Mouse (Mus musculus): ENCODE results near the gene Exoc4. TPM values are rescaled to one million over a fixed set of nuclear protein-coding genes. Genes with fewer than 3 reads are reported as not detected.

The Exoc4 gene
- polyA plus RNA-seq, 1 experiment from 2014 or later: 39.2 TPM

- H3K9me3 ChIP-seq: 0 out of 2 replicates have a peak, but pooled peaks cover 6% of the 10 kb centered on the region
- no peak for DNase-seq (ENCODE audit: extremely low spot score, low spot score)
These were observed 664.6 kb downstream of the Exoc4 start for GRCm38 (mm10) chr6:33913486-33913885.

GRCm38 (mm10) chr6:33913964-33914363 is 665.1 kb downstream of the Exoc4 start:
- 94% methylated on average over 4 of the region's 4 CpGs for WGBS
- H3K4me3 ChIP-seq: no peak overlapping the region
- peaks cover 16% of the 10 kb centered on the region for H3K4me1 ChIP-seq
- H3K36me3 ChIP-seq (replicated peaks): no peaks in the 10 kb centered on the region
- DNase-seq (ENCODE audit: extremely low spot score, low spot score): no peak
- 0 out of 2 replicates have a peak, but pooled peaks cover 6% of the 10 kb centered on the region for H3K9me3 ChIP-seq
- no peaks in the 10 kb centered on the region for H3K27me3 ChIP-seq (ENCODE audit: poor library complexity, severe bottlenecking)
- no peak overlapping the region for H3K27ac ChIP-seq

More at GRCm38 (mm10) chr6:33913486-33913885, 664.6 kb downstream of the Exoc4 start:
- no peaks in the 10 kb centered on the region for H3K27me3 ChIP-seq (ENCODE audit: poor library complexity, severe bottlenecking)
- no peak overlapping the region for H3K4me3 ChIP-seq
- no peak overlapping the region for H3K27ac ChIP-seq
- no peaks in the 10 kb centered on the region for H3K36me3 ChIP-seq (replicated peaks)
- 65% methylated on average over 8 of the region's 8 CpGs for WGBS
- peaks cover 16% of the 10 kb centered on the region for H3K4me1 ChIP-seq

DNA sequence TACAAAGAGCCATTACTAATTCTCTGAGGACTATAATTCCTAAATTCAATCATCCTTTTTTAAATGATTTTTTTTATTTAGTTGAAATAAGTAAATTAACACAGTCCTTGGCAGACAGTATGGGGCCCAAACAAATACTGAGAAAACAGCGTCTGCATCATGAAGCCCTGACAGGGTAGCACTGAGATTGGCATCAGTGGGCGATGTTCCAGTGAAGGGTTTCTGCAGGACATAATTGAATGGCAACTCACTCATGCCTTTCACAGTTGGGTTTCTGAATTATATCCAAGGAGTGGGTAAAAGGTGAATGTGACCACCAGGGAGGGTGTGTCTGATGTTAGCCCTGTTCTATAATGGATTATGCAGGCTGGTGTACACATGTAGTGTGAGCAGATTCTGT is 674.7 kb downstream of the Exoc4 start:
- H3K27me3 ChIP-seq (ENCODE audit: poor library complexity, severe bottlenecking): no peaks in the 10 kb centered on the region
- no peaks in the 10 kb centered on the region for H3K4me1 ChIP-seq
- no peak overlapping the region for H3K4me3 ChIP-seq
- H3K27ac ChIP-seq: no peak overlapping the region
- no peak for DNase-seq (ENCODE audit: extremely low spot score, low spot score)
- H3K9me3 ChIP-seq: no peaks in the 10 kb centered on the region
- 85% methylated on average over 2 of the region's 2 CpGs for WGBS
- H3K36me3 ChIP-seq (replicated peaks): no peaks in the 10 kb centered on the region

DNA sequence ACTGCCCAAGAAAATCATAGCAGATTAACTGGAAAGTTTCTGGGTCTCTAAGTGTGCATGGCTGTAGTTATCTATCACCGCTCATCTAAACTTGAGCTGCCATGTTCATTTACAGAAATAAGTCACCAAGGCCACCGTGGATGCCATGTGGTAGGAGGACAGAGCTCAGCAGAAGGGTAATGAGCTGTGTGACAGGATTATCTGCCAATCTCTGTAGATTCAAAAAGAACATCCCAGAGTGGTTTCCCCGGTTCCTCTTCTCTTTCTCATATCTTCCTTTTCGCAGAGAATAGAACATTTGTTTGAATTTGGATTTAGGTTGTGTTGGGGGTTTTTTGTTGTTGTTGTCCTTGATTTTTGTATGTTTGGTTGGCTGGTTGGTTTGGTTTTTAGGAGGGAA is 676.0 kb downstream of the Exoc4 start:
- WGBS: 79% methylated on average over 4 of the region's 4 CpGs
- no peak overlapping the region for H3K27ac ChIP-seq
- peaks cover 9% of the 10 kb centered on the region for H3K4me1 ChIP-seq
- DNase-seq (ENCODE audit: extremely low spot score, low spot score): no peak
- no peaks in the 10 kb centered on the region for H3K27me3 ChIP-seq (ENCODE audit: poor library complexity, severe bottlenecking)
- H3K9me3 ChIP-seq: no peaks in the 10 kb centered on the region
- H3K36me3 ChIP-seq (replicated peaks): no peaks in the 10 kb centered on the region
- H3K4me3 ChIP-seq: no peak overlapping the region

- DNase-seq (ENCODE audit: extremely low spot score, low spot score): peak; percentile 78
- Histone ChIP-seq H3K4me3 (no peak overlapping the region), H3K9me3 (no peaks in the 10 kb centered on the region), H3K4me1 (peaks cover 24% of the 10 kb centered on the region), H3K27me3 (ENCODE audit: poor library complexity, severe bottlenecking) (no peaks in the 10 kb centered on the region), H3K36me3 (replicated peaks) (no peaks in the 10 kb centered on the region), H3K27ac (peak overlapping the region; percentile 51; the same call in 1 of the 2 replicates)
- WGBS: 33% methylated on average over 13 of the region's 13 CpGs
These were observed 680.6 kb downstream of the Exoc4 start for GRCm38 (mm10) chr6:33929342-33930086.

DNA sequence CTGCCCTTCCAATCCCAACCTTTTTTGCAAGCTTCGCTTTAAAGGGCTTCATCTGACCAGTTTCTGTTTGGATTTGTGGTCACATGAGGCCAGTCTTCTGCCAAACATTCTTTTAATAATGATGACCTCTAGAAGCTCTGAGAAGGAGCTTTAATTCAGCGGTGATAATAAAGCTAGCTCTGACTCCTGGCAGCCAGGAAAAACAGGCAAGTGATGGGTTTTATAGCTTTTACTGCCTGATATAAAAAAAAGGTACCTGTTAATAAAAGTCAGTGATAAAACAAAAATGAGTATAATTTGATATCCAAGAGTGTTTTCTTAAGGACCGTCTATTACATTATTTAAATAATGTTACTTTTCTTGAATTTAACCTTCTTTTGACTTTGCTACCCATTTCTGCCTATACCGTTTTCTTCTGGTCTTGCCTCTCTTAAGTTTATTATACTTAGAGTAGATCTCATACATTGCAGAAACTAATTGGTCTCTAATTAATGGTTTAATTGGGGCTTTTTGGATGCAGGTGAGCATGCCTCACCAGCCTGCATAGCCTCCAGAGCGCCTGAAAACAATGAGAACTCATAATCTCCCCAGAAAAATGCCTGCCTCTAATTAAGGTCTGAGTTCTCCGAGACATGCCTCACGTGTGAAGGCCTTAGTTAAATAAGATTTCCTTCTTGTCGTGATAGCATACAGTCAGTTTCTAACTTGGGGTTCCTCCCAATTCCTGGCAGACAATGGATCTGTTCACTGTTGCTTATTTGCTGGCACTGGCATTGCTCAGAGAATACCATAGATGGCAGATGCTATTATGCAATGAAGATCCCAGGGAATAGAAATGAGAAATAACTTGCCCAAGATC is 681.4 kb downstream of the Exoc4 start:
- 57% methylated on average over 8 of the region's 8 CpGs for WGBS
- no peak for DNase-seq (ENCODE audit: extremely low spot score, low spot score)
- Histone ChIP-seq H3K4me1 (peaks cover 28% of the 10 kb centered on the region), H3K4me3 (no peak overlapping the region), H3K9me3 (no peaks in the 10 kb centered on the region), H3K36me3 (replicated peaks) (no peaks in the 10 kb centered on the region), H3K27ac (peak overlapping the region; percentile 27; the same call in 1 of the 2 replicates), H3K27me3 (ENCODE audit: poor library complexity, severe bottlenecking) (no peaks in the 10 kb centered on the region)

GRCm38 (mm10) chr6:33937906-33938305 is 689.0 kb downstream of the Exoc4 start:
- no peaks in the 10 kb centered on the region for H3K27me3 ChIP-seq (ENCODE audit: poor library complexity, severe bottlenecking)
- no peak overlapping the region for H3K27ac ChIP-seq
- no peaks in the 10 kb centered on the region for H3K36me3 ChIP-seq (replicated peaks)
- 92% methylated on average over 4 of the region's 4 CpGs for WGBS
- no peak overlapping the region for H3K4me3 ChIP-seq
- H3K9me3 ChIP-seq: no peaks in the 10 kb centered on the region; the same call in 1 of the 2 replicates
- H3K4me1 ChIP-seq: peaks cover 19% of the 10 kb centered on the region
- no peak for DNase-seq (ENCODE audit: extremely low spot score, low spot score)

DNA sequence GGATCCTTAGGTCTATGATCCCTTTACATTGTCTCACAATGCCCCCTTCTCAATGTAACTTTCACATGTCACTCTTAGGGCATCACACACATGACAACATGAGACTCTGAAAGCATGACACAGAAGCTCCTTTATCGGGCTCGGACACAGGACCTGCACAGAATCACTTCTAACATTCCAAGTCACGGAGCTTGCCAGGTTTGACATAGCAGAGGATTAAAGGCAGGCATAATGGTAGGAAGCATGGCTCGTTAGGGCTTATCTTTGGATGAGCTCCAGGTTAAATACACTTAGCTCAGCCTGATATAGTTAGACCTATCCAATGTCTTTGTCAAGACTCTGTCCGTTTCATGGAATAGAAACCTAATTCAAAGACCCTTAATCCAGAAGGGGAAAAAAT is 690.3 kb downstream of the Exoc4 start:
- no peak overlapping the region for H3K27ac ChIP-seq
- H3K27me3 ChIP-seq (ENCODE audit: poor library complexity, severe bottlenecking): no peaks in the 10 kb centered on the region
- no peaks in the 10 kb centered on the region for H3K36me3 ChIP-seq (replicated peaks)
- no peak overlapping the region for H3K4me3 ChIP-seq
- H3K9me3 ChIP-seq: no peaks in the 10 kb centered on the region; the same call in 1 of the 2 replicates
- no peak for DNase-seq (ENCODE audit: extremely low spot score, low spot score)
- 75% methylated on average over 5 of the region's 5 CpGs for WGBS
- peaks cover 19% of the 10 kb centered on the region for H3K4me1 ChIP-seq

DNA sequence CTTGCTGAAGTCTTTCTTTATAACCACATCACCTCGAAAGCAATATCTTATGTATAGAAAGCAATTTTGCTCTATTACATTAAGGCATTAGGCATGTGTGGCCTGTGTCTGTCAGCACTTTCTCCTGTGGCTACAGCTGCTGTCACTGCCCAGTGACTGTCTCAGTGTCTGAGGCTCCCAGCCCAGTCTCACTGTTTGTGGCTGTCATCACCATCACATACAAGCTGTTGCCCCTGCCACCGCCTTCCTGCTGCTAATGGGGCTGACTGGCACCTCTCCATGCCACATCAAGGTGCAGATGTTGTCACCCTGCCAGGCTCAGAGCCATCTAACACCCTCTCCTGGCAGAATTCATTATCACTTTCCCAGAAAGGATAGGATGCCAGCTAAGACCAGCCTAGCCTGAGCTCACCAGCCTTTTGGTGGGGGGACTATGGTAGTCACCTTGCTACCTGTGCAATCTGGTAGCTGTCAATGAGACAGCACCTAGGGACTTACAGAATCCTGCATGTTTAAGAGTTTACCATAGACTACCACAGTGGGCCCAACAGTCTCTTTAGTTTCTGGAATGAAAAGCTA is 698.1 kb downstream of the Exoc4 start:
- peaks cover 13% of the 10 kb centered on the region for H3K4me1 ChIP-seq
- H3K9me3 ChIP-seq: no peaks in the 10 kb centered on the region; the same call in 1 of the 2 replicates
- H3K36me3 ChIP-seq (replicated peaks): no peaks in the 10 kb centered on the region
- H3K4me3 ChIP-seq: no peak overlapping the region
- no peak for DNase-seq (ENCODE audit: extremely low spot score, low spot score)
- WGBS: 87% methylated on average over 2 of the region's 2 CpGs
- H3K27me3 ChIP-seq (ENCODE audit: poor library complexity, severe bottlenecking): no peaks in the 10 kb centered on the region
- 0 out of 2 replicates have a peak overlapping the region, but pooled peaks have one; percentile 48 for H3K27ac ChIP-seq

- DNase-seq (ENCODE audit: extremely low spot score, low spot score): no peak
- Histone ChIP-seq H3K27me3 (ENCODE audit: poor library complexity, severe bottlenecking) (no peaks in the 10 kb centered on the region), H3K9me3 (no peaks in the 10 kb centered on the region), H3K4me3 (no peak overlapping the region), H3K27ac (no peak overlapping the region), H3K36me3 (replicated peaks) (no peaks in the 10 kb centered on the region), H3K4me1 (peaks cover 14% of the 10 kb centered on the region)
- 90% methylated on average over 2 of the region's 2 CpGs for WGBS
These were observed 701.2 kb downstream of the Exoc4 start for GRCm38 (mm10) chr6:33950113-33950512.

DNA sequence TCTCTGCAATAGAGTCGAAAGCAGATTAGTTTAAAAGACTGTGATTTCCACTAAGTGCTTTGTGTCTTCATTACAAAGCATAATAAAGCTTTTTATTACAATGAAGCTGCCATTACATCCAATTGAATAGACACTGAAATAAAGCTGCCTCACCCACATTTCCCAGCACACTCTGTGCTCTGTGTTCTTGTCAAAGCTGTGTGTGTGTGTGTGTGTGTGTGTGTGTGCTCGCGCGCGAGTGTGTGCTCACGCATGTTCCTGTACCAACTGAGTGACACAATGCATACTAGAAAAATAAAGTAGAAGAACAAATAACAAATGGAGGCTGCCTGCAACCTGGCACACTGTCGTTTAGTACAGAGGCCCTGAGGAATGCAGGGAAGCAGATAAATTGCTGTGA is 706.6 kb downstream of the Exoc4 start:
- 89% methylated on average over 7 of the region's 7 CpGs for WGBS
- H3K27ac ChIP-seq: 0 out of 2 replicates have a peak overlapping the region, but pooled peaks have one; percentile 35
- no peaks in the 10 kb centered on the region for H3K27me3 ChIP-seq (ENCODE audit: poor library complexity, severe bottlenecking)
- no peaks in the 10 kb centered on the region for H3K36me3 ChIP-seq (replicated peaks)
- peaks cover 9% of the 10 kb centered on the region for H3K4me1 ChIP-seq
- no peak for DNase-seq (ENCODE audit: extremely low spot score, low spot score)
- H3K9me3 ChIP-seq: no peaks in the 10 kb centered on the region
- H3K4me3 ChIP-seq: no peak overlapping the region

GRCm38 (mm10) chr6:33958281-33958680 is 709.4 kb downstream of the Exoc4 start:
- Histone ChIP-seq H3K9me3 (no peaks in the 10 kb centered on the region), H3K4me3 (no peak overlapping the region), H3K27ac (no peak overlapping the region), H3K4me1 (peaks cover 21% of the 10 kb centered on the region), H3K27me3 (ENCODE audit: poor library complexity, severe bottlenecking) (no peaks in the 10 kb centered on the region), H3K36me3 (replicated peaks) (no peaks in the 10 kb centered on the region)
- no peak for DNase-seq (ENCODE audit: extremely low spot score, low spot score)
- WGBS: 92% methylated on average over 3 of the region's 3 CpGs

All from forebrain, embryonic 10.5 days (tissue).